Mouse (Mus musculus) MEL (cell line): ENCODE results near the gene Trim6. TPM values are rescaled to one million over a fixed set of nuclear protein-coding genes. Genes with fewer than 3 reads are reported as not detected.
"Not testable (repeated sequence)": the region's sequence is repeated elsewhere in the genome, so short reads cannot be mapped to it uniquely, and the experiment has no call there.

Source experiments
- DNase-seq: peaks from one replicate; pipeline ENCODE4 v3.0.0; 2011; ENCODE audit warnings: low read depth, low spot score
- H3K27ac ChIP-seq: 2 replicates; pipeline ENCODE4 v1.5.1; 2012; ENCODE audit warnings: low read depth, mild to moderate bottlenecking, control low read depth, low read length, moderate library complexity; ENCODE audit not compliant: control insufficient read depth
- H3K27me3 ChIP-seq, 2 experiments: fragments of 150-350 bp in 1 of 2; sonication (generic) in 1 of 2; 2 replicates each; pipeline ENCODE4 v1.6.1; 2012; ENCODE audit warnings: low read length in 2 of 2, mild to moderate bottlenecking in 2 of 2, improper control_type of control experiment in 1 of 2, moderate library complexity in 1 of 2; ENCODE audit not compliant: insufficient read depth in 2 of 2, control insufficient read depth in 1 of 2
- H3K36me3 ChIP-seq, 2 experiments: 2 replicates each; pipeline ENCODE4 v1.6.1; 2012 to 2014; ENCODE audit warnings: low read length in 2 of 2, improper control_type of control experiment in 1 of 2, inconsistent platforms in 1 of 2, mild to moderate bottlenecking in 1 of 2; ENCODE audit not compliant: insufficient read depth in 2 of 2, control insufficient read depth in 1 of 2
- H3K4me1 ChIP-seq, 2 experiments: fragments of 150-350 bp in 1 of 2; sonication (generic) in 1 of 2; 2 replicates each; pipeline ENCODE4 v1.6.1; 2012; ENCODE audit warnings: low read length in 2 of 2, improper control_type of control experiment in 1 of 2, mild to moderate bottlenecking in 1 of 2; ENCODE audit not compliant: insufficient read depth in 2 of 2, control insufficient read depth in 1 of 2
- H3K4me3 ChIP-seq, 2 experiments: fragments of 150-350 bp in 1 of 2; sonication (generic) in 1 of 2; 2 replicates each; pipeline ENCODE4 v1.5.1; 2012; ENCODE audit warnings: low read depth in 2 of 2, low read length in 2 of 2, mild to moderate bottlenecking in 2 of 2, moderate library complexity in 2 of 2, control low read depth in 1 of 2, improper control_type of control experiment in 1 of 2; ENCODE audit not compliant: control insufficient read depth in 1 of 2, insufficient read depth in 1 of 2
- H3K79me2 ChIP-seq: 2 replicates; pipeline ENCODE4 v1.6.1; 2012; ENCODE audit warnings: mild to moderate bottlenecking, low read length, moderate library complexity; ENCODE audit not compliant: control insufficient read depth, poor library complexity, insufficient read depth
- H3K9ac ChIP-seq: 2 replicates; pipeline ENCODE4 v1.6.1; 2012; ENCODE audit warnings: low read depth, mild to moderate bottlenecking, control low read depth, low read length, moderate library complexity; ENCODE audit not compliant: control insufficient read depth, poor library complexity, severe bottlenecking
- H3K9me3 ChIP-seq: fragments of 150-350 bp; sonication (generic); replicated peaks from 2 replicates; pipeline ENCODE4 v1.6.1; 2012; ENCODE audit warnings: mild to moderate bottlenecking, low read length, improper control_type of control experiment, moderate library complexity; ENCODE audit not compliant: insufficient read depth
- NRF1 ChIP-seq: IDR thresholded peaks from 2 replicates; pipeline ENCODE4 v1.6.1; 2014; ENCODE audit warnings: low read depth, mild to moderate bottlenecking, inconsistent platforms, low read length, improper control_type of control experiment, moderate library complexity; ENCODE audit not compliant: poor library complexity, insufficient read depth, severe bottlenecking
- POLR2AphosphoS5 ChIP-seq: IDR thresholded peaks from 2 replicates; pipeline ENCODE4 v1.6.1; 2012; ENCODE audit warnings: low read depth, borderline replicate concordance, mild to moderate bottlenecking, inconsistent platforms, low read length, moderate library complexity, mixed read lengths
- TBP ChIP-seq: IDR thresholded peaks from 2 replicates; pipeline ENCODE4 v1.8.0; 2011; ENCODE audit warnings: low read depth, low read length, improper control_type of control experiment
- ZC3H11A ChIP-seq: IDR thresholded peaks from 2 replicates; pipeline ENCODE4 v1.6.1; 2012; ENCODE audit warnings: low read depth, mild to moderate bottlenecking, inconsistent platforms, low read length, improper control_type of control experiment
- polyA plus RNA-seq, 2 experiments: library from polyadenylated mRNA; stranded (reverse) in 1 of 2; unstranded in 1 of 2; fragments of >175 nt in 1 of 2; fragments of >200 nt in 1 of 2; gene quantifications; 2 replicates each; pipeline versions ENCODE4 v1.2.1 to v1.2.4; 2012; ENCODE audit warnings: low replicate concordance in 2 of 2, low read depth in 1 of 2; ENCODE audit not compliant: insufficient read length in 2 of 2, insufficient read depth in 1 of 2, missing spikeins in 1 of 2
- total RNA-seq: library from RNA; depleted of rRNA; stranded (reverse); fragments of 300-350 nt; gene quantifications from 2 replicates; pipeline ENCODE4 v1.2.3, GENCODE M21; 2012; rRNA removed

Trim6 gene
- total and polyA plus RNA-seq, 3 experiments: 4.1 TPM; not detected in 2

DNA sequence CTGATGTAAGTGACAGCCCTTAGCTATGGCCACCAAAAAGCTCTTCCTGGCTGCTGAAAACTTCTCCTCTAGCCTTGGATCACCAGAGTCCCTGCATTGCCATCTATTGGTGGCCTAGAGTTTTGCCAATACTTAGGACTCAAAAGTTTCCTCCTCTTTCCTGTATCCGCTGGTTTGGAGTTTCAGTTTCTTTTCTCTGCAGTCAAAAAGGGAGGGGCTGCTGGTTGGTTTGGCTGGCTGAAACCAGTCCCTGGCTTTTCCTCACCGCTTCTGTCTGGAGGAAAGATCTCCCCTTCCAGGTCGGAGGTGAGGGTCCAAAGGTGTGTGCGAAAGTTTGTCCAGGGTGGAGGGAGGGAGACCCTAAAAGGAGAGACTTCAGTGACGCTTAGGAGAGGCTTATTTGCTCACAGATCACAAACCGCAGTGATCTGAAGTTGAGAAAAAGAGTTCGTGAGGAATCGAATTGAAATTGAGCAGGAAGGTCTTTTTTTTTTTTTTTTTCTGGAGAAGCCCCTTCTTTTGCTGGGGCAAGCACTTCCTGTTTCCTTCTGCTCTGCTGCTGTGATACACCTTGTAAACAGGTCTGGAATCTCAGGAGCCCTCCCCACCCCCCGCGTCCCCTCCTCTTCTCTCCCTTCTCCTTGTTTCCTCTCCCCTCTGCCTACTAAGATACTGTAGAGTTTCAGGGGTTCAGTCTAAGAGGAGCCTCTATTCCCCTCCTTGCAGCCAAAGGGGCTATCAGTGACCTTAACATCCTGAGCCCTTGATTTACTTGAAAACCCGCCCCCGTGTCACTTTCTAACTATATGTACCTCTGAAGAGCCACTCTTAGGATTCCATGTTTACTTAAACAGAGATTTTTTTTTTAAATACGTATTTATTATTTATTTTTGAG is 25.9 kb downstream of the Trim6 start, which contains the start of gene Trim34a (continued):
- TF ChIP-seq ZC3H11A: no peak
- peak; percentile 63 for TF ChIP-seq TBP
- TF ChIP-seq POLR2AphosphoS5: no peak
- no peak for TF ChIP-seq NRF1

DNA sequence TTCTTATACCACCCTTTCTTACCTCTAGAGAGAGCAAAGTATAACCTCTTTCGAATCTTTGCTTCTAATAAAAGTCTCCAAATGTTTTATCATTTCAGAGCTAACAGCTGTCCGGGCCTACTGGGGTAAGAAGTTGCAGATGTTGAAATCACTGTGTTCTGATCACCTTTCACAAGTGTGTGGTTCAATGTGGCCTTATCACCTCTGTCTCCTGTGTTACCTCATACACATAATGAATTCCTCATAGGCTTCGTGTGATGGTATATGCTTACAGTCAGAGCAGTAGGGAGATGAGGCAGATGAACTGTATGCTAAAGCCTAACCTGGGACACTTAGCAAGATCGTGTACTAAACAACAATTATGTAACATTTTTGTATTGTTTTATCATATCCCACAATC is 41.8 kb downstream of the Trim6 start:
- H3K4me1 ChIP-seq, H3K9me3 ChIP-seq, H3K9ac ChIP-seq, H3K36me3 ChIP-seq, H3K79me2 ChIP-seq, DNase-seq, H3K27ac ChIP-seq, H3K27me3 ChIP-seq, H3K4me3 ChIP-seq: not testable (repeated sequence)

DNA sequence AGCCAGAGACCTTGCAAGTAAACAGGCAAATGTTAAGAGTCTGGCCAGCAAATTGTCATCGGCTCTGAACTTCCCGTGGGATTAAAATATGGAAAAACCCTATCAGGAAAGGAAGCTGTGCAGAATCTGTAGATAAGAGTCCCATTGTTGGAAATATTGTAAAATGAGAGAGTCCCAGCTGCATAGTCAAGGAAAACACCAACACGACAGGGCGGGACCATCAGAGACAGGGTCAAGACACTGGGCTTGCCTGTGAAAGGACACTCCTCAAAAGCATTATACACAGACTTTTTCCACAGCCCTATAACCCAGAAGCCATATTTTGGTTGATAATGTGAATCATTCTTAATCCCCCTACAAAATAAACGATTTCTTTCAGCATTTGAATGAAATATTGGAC is 46.7 kb downstream of the Trim6 start:
- not testable (repeated sequence) for H3K79me2 ChIP-seq, H3K9ac ChIP-seq, H3K9me3 ChIP-seq, H3K27me3 ChIP-seq, H3K36me3 ChIP-seq, H3K4me3 ChIP-seq, H3K27ac ChIP-seq, H3K4me1 ChIP-seq, DNase-seq

DNA sequence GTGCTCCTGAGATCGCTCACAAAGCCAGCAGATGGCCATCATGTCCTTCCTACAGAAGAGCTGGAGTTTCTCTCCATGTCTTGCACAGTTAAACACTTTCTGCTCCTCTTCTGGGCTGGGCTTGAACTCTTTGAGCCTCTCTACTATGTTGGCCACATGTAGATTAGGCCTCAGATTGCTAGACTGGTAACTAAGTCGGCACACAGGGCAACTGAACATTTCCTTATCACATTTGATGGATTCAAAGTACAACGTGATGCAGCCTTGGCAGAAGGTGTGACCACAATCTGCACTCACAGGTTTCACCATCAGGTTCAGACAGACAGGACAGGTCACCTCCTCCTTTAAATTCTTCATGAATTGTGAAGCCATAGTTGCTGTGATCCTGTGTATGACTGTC is 60.8 kb downstream of the Trim6 start:
- not testable (repeated sequence) for H3K4me3 ChIP-seq, H3K9me3 ChIP-seq, H3K9ac ChIP-seq, H3K27me3 ChIP-seq, H3K79me2 ChIP-seq, DNase-seq, H3K4me1 ChIP-seq, H3K36me3 ChIP-seq, H3K27ac ChIP-seq

Other genes starting within 250 kb of the Trim6 start
- gene Olfr635, start 247.6 kb upstream of the Trim6 start, total RNA-seq: not detected in 2 replicates
- gene Olfr635, start 247.6 kb upstream of the Trim6 start, polyA plus RNA-seq: not detected
- not detected in 2 replicates for gene Olfr638, start 220.0 kb upstream of the Trim6 start, total RNA-seq
- gene Olfr638, start 220.0 kb upstream of the Trim6 start, polyA plus RNA-seq: not detected
- not detected in 2 replicates for gene Olfr639, start 201.5 kb upstream of the Trim6 start, total RNA-seq
- under 1 TPM in 1 of 2 experiments, not detected in 1; 0.03 TPM for gene Olfr639, start 201.5 kb upstream of the Trim6 start, polyA plus RNA-seq
- gene Olfr640, start 193.2 kb upstream of the Trim6 start, total RNA-seq: not detected in 2 replicates
- gene Olfr640, start 193.2 kb upstream of the Trim6 start, polyA plus RNA-seq: not detected
- gene Olfr641, start 183.3 kb upstream of the Trim6 start, total RNA-seq: not detected in 2 replicates
- gene Olfr641, start 183.3 kb upstream of the Trim6 start, polyA plus RNA-seq: not detected
- gene Olfr642, start 166.1 kb upstream of the Trim6 start, total RNA-seq: not detected in 2 replicates
- not detected for gene Olfr642, start 166.1 kb upstream of the Trim6 start, polyA plus RNA-seq
- not detected in 2 replicates for gene 4930516K23Rik, start 157.3 kb upstream of the Trim6 start, total RNA-seq
- gene 4930516K23Rik, start 157.3 kb upstream of the Trim6 start, polyA plus RNA-seq: not detected
- gene Olfr644, start 146.9 kb upstream of the Trim6 start, total RNA-seq: not detected in 2 replicates
- not detected for gene Olfr644, start 146.9 kb upstream of the Trim6 start, polyA plus RNA-seq
- not detected in 2 replicates for gene Olfr645, start 133.3 kb upstream of the Trim6 start, total RNA-seq
- not detected for gene Olfr645, start 133.3 kb upstream of the Trim6 start, polyA plus RNA-seq
- not detected in 2 replicates for gene Olfr646, start 113.9 kb upstream of the Trim6 start, total RNA-seq
- gene Olfr646, start 113.9 kb upstream of the Trim6 start, polyA plus RNA-seq: not detected
- not detected in 2 replicates for gene Ubqln5, start 89.0 kb upstream of the Trim6 start, total RNA-seq
- gene Ubqln5, start 89.0 kb upstream of the Trim6 start, polyA plus RNA-seq: not detected
- gene Olfr643, start 81.4 kb upstream of the Trim6 start, total RNA-seq: not detected in 2 replicates
- not detected for gene Olfr643, start 81.4 kb upstream of the Trim6 start, polyA plus RNA-seq
- gene Ubqln3, start 75.5 kb upstream of the Trim6 start, total RNA-seq: not detected in 2 replicates
- gene Ubqln3, start 75.5 kb upstream of the Trim6 start, polyA plus RNA-seq: not detected
- not detected in 2 replicates for gene Ubqlnl, start 68.2 kb upstream of the Trim6 start, total RNA-seq
- gene Ubqlnl, start 68.2 kb upstream of the Trim6 start, polyA plus RNA-seq: not detected
- not detected in 2 replicates for gene Olfm5, start 54.0 kb upstream of the Trim6 start, total RNA-seq
- gene Olfm5, start 54.0 kb upstream of the Trim6 start, polyA plus RNA-seq: not detected
- not detected in 2 replicates for gene Olfr648, start 35.4 kb upstream of the Trim6 start, total RNA-seq
- gene Olfr648, start 35.4 kb upstream of the Trim6 start, polyA plus RNA-seq: not detected
- gene Olfr649, start 22.8 kb upstream of the Trim6 start, total RNA-seq: not detected in 2 replicates
- not detected for gene Olfr649, start 22.8 kb upstream of the Trim6 start, polyA plus RNA-seq
- 0.23 and 0.42 TPM in 2 replicates for gene Trim34a, start 25.7 kb downstream of the Trim6 start, total RNA-seq
- under 1 TPM in 1 of 2 experiments, not detected in 1; 0.58 TPM for gene Trim34a, start 25.7 kb downstream of the Trim6 start, polyA plus RNA-seq
- gene Trim5, start 69.3 kb downstream of the Trim6 start, total RNA-seq: not detected in 2 replicates
- gene Trim5, start 69.3 kb downstream of the Trim6 start, polyA plus RNA-seq: under 1 TPM in 1 of 2 experiments, not detected in 1; 0.11 TPM
- not detected in 2 replicates for gene Trim12a, start 96.7 kb downstream of the Trim6 start, total RNA-seq
- gene Trim12a, start 96.7 kb downstream of the Trim6 start, polyA plus RNA-seq: under 1 TPM in 1 of 2 experiments, not detected in 1; 0.14 TPM
- 0.42 and 0.69 TPM in 2 replicates for gene Trim34b, start 110.7 kb downstream of the Trim6 start, total RNA-seq
- gene Trim34b, start 110.7 kb downstream of the Trim6 start, polyA plus RNA-seq: under 1 TPM in 1 of 2 experiments, not detected in 1; 0.74 TPM
- 4.8 and 5.0 TPM in 2 replicates for gene Trim12c, start 134.6 kb downstream of the Trim6 start, total RNA-seq
- 1 to 10 TPM in 1 of 2 experiments, not detected in 1; 6.9 TPM for gene Trim12c, start 134.6 kb downstream of the Trim6 start, polyA plus RNA-seq
- not detected in 2 replicates for gene Trim30b, start 151.1 kb downstream of the Trim6 start, total RNA-seq
- under 1 TPM in 1 of 2 experiments, not detected in 1; 0.04 TPM for gene Trim30b, start 151.1 kb downstream of the Trim6 start, polyA plus RNA-seq
- gene Trim30c, start 182.0 kb downstream of the Trim6 start, total RNA-seq: 0.12 and 0.13 TPM in 2 replicates
- not detected for gene Trim30c, start 182.0 kb downstream of the Trim6 start, polyA plus RNA-seq
- 1.1 and 1.7 TPM in 2 replicates for gene Trim30a, start 246.4 kb downstream of the Trim6 start, total RNA-seq
- gene Trim30a, start 246.4 kb downstream of the Trim6 start, polyA plus RNA-seq: under 1 TPM in 1 of 2 experiments, not detected in 1; 0.45 TPM